Mouse (Mus musculus): Measurements from ENCODE around the gene Fam81b. TPM values are rescaled to one million over a fixed set of nuclear protein-coding genes. Genes with fewer than 3 reads are reported as not detected.
A peak's percentile ranks its signal among the peaks of the same experiment; 100 is the strongest.
"Not testable (repeated sequence)": the region's sequence is repeated elsewhere in the genome, so short reads cannot be mapped to it uniquely, and the experiment has no call there.

The Fam81b gene
- polyA plus RNA-seq (2015; fragmentation: Nextera tagmentation; extraction: Ambion mirVana): 0.36 and 0.44 TPM in 2 replicates

- no peaks in the 10 kb centered on the region for H3K27me3 ChIP-seq (replicated peaks; ENCODE audit: control insufficient read depth, insufficient read depth, low read length)
- no peaks in the 10 kb centered on the region for H3K9me3 ChIP-seq (ENCODE audit: control insufficient read depth, low read length)
- H3K36me3 ChIP-seq (ENCODE audit: control insufficient read depth, insufficient read depth): no peaks in the 10 kb centered on the region
- no peak within 1 kb of the TSS for H3K4me3 ChIP-seq (replicated peaks; ENCODE audit: low read length)
- H3K27ac ChIP-seq (ENCODE audit: low read length): 0 out of 2 replicates have a peak within 1 kb of the TSS, but pooled peaks have one; percentile 0
- no peaks in the 10 kb centered on the region for H3K4me1 ChIP-seq (replicated peaks; ENCODE audit: control insufficient read depth, insufficient read depth, low read length)
- no peak within 1 kb of the TSS for H3K4me2 ChIP-seq (ENCODE audit: low read length)
- no peak for ATAC-seq
- H3K9ac ChIP-seq (replicated peaks; ENCODE audit: low read depth, low read length): no peak within 1 kb of the TSS
- 37% methylated on average over 7 of the region's 7 CpGs for WGBS
Observed at GRCm38 (mm10) chr13:76304637-76305122, at the start of gene Fam81b. Fam81b (minus strand) TSS chr13:76305072.

GRCm38 (mm10) chr13:76345941-76346340, 41.1 kb upstream of the Fam81b start:
- not testable (repeated sequence) for H3K4me1 ChIP-seq (replicated peaks; ENCODE audit: control insufficient read depth, insufficient read depth, low read length); H3K4me2 ChIP-seq (ENCODE audit: low read length); H3K4me3 ChIP-seq (replicated peaks; ENCODE audit: low read length); H3K27ac ChIP-seq (ENCODE audit: low read length); H3K27me3 ChIP-seq (replicated peaks; ENCODE audit: control insufficient read depth, insufficient read depth, low read length); ATAC-seq; H3K36me3 ChIP-seq (ENCODE audit: control insufficient read depth, insufficient read depth); H3K9me3 ChIP-seq (ENCODE audit: control insufficient read depth, low read length); H3K9ac ChIP-seq (replicated peaks; ENCODE audit: low read depth, low read length)
- WGBS: 92% methylated on average over 19 of the region's 21 CpGs

- ATAC-seq: peak; percentile 88
- H3K4me1 ChIP-seq (replicated peaks; ENCODE audit: control insufficient read depth, insufficient read depth, low read length): no peaks in the 10 kb centered on the region
- WGBS: 35% methylated on average over 3 of the region's 3 CpGs
- no peak overlapping the region for H3K4me2 ChIP-seq (ENCODE audit: low read length)
- H3K9ac ChIP-seq (replicated peaks; ENCODE audit: low read depth, low read length): no peak overlapping the region
- H3K27me3 ChIP-seq (replicated peaks; ENCODE audit: control insufficient read depth, insufficient read depth, low read length): no peaks in the 10 kb centered on the region
- no peaks in the 10 kb centered on the region for H3K9me3 ChIP-seq (ENCODE audit: control insufficient read depth, low read length)
- no peak overlapping the region for H3K4me3 ChIP-seq (replicated peaks; ENCODE audit: low read length)
- no peaks in the 10 kb centered on the region for H3K36me3 ChIP-seq (ENCODE audit: control insufficient read depth, insufficient read depth)
- H3K27ac ChIP-seq (ENCODE audit: low read length): 0 out of 2 replicates have a peak overlapping the region, but pooled peaks have one; percentile 1
Observed at GRCm38 (mm10) chr13:76318635-76319034, 13.8 kb upstream of the Fam81b start.

- Histone ChIP-seq H3K4me3 (replicated peaks; ENCODE audit: low read length) (no peak overlapping the region), H3K4me2 (ENCODE audit: low read length) (no peak overlapping the region), H3K27me3 (replicated peaks; ENCODE audit: control insufficient read depth, insufficient read depth, low read length) (no peaks in the 10 kb centered on the region), H3K27ac (ENCODE audit: low read length) (no peak overlapping the region), H3K4me1 (replicated peaks; ENCODE audit: control insufficient read depth, insufficient read depth, low read length) (no peaks in the 10 kb centered on the region), H3K9me3 (ENCODE audit: control insufficient read depth, low read length) (no peaks in the 10 kb centered on the region), H3K36me3 (ENCODE audit: control insufficient read depth, insufficient read depth) (no peaks in the 10 kb centered on the region), H3K9ac (replicated peaks; ENCODE audit: low read depth, low read length) (no peak overlapping the region)
- WGBS: 86% methylated on average over 7 of the region's 7 CpGs
- no peak for ATAC-seq
Observed at GRCm38 (mm10) chr13:76311580-76311979, 6.7 kb upstream of the Fam81b start.

- H3K27ac ChIP-seq (ENCODE audit: low read length): no peak overlapping the region
- no peaks in the 10 kb centered on the region for H3K9me3 ChIP-seq (ENCODE audit: control insufficient read depth, low read length)
- peak; percentile 64 for ATAC-seq
- 36% methylated on average over 1 of the region's 1 CpGs for WGBS
- no peak overlapping the region for H3K9ac ChIP-seq (replicated peaks; ENCODE audit: low read depth, low read length)
- no peaks in the 10 kb centered on the region for H3K36me3 ChIP-seq (ENCODE audit: control insufficient read depth, insufficient read depth)
- no peak overlapping the region for H3K4me3 ChIP-seq (replicated peaks; ENCODE audit: low read length)
- no peak overlapping the region for H3K4me2 ChIP-seq (ENCODE audit: low read length)
- H3K4me1 ChIP-seq (replicated peaks; ENCODE audit: control insufficient read depth, insufficient read depth, low read length): no peaks in the 10 kb centered on the region
- no peaks in the 10 kb centered on the region for H3K27me3 ChIP-seq (replicated peaks; ENCODE audit: control insufficient read depth, insufficient read depth, low read length)
Observed at GRCm38 (mm10) chr13:76308811-76309210, 3.9 kb upstream of the Fam81b start.

GRCm38 (mm10) chr13:76305655-76306365, 938 bp upstream of the Fam81b start:
- Histone ChIP-seq H3K4me2 (ENCODE audit: low read length) (no peak overlapping the region), H3K27me3 (replicated peaks; ENCODE audit: control insufficient read depth, insufficient read depth, low read length) (no peaks in the 10 kb centered on the region), H3K9ac (replicated peaks; ENCODE audit: low read depth, low read length) (no peak overlapping the region), H3K36me3 (ENCODE audit: control insufficient read depth, insufficient read depth) (no peaks in the 10 kb centered on the region), H3K4me1 (replicated peaks; ENCODE audit: control insufficient read depth, insufficient read depth, low read length) (no peaks in the 10 kb centered on the region), H3K4me3 (replicated peaks; ENCODE audit: low read length) (no peak overlapping the region), H3K9me3 (ENCODE audit: control insufficient read depth, low read length) (no peaks in the 10 kb centered on the region), H3K27ac (ENCODE audit: low read length) (0 out of 2 replicates have a peak overlapping the region, but pooled peaks have one; percentile 0)
- WGBS: 51% methylated on average over 2 of the region's 2 CpGs
- ATAC-seq: peak; percentile 84

- no peak overlapping the region for H3K27ac ChIP-seq (ENCODE audit: low read length)
- H3K4me2 ChIP-seq (ENCODE audit: low read length): no peak overlapping the region
Observed at GRCm38 (mm10) chr13:76305241-76305640, 369 bp upstream of the Fam81b start.

GRCm38 (mm10) chr13:76304201-76304600, 671 bp downstream of the Fam81b start:
- no peak overlapping the region for H3K4me2 ChIP-seq (ENCODE audit: low read length)
- H3K9me3 ChIP-seq (ENCODE audit: control insufficient read depth, low read length): no peaks in the 10 kb centered on the region
- no peaks in the 10 kb centered on the region for H3K4me1 ChIP-seq (replicated peaks; ENCODE audit: control insufficient read depth, insufficient read depth, low read length)
- no peak overlapping the region for H3K27ac ChIP-seq (ENCODE audit: low read length)
- H3K36me3 ChIP-seq (ENCODE audit: control insufficient read depth, insufficient read depth): no peaks in the 10 kb centered on the region
- no peaks in the 10 kb centered on the region for H3K27me3 ChIP-seq (replicated peaks; ENCODE audit: control insufficient read depth, insufficient read depth, low read length)
- WGBS: 71% methylated on average over 1 of the region's 1 CpGs
- H3K9ac ChIP-seq (replicated peaks; ENCODE audit: low read depth, low read length): no peak overlapping the region
- no peak overlapping the region for H3K4me3 ChIP-seq (replicated peaks; ENCODE audit: low read length)
- no peak for ATAC-seq

More at GRCm38 (mm10) chr13:76305241-76305640, 369 bp upstream of the Fam81b start:
- Histone ChIP-seq H3K4me1 (replicated peaks; ENCODE audit: control insufficient read depth, insufficient read depth, low read length) (no peaks in the 10 kb centered on the region), H3K27me3 (replicated peaks; ENCODE audit: control insufficient read depth, insufficient read depth, low read length) (no peaks in the 10 kb centered on the region), H3K4me3 (replicated peaks; ENCODE audit: low read length) (no peak overlapping the region), H3K9ac (replicated peaks; ENCODE audit: low read depth, low read length) (no peak overlapping the region), H3K9me3 (ENCODE audit: control insufficient read depth, low read length) (no peaks in the 10 kb centered on the region), H3K36me3 (ENCODE audit: control insufficient read depth, insufficient read depth) (no peaks in the 10 kb centered on the region)
- WGBS: 98% methylated on average over 3 of the region's 3 CpGs
- no peak for ATAC-seq

- no peaks in the 10 kb centered on the region for H3K9me3 ChIP-seq (ENCODE audit: control insufficient read depth, low read length)
- no peak overlapping the region for H3K4me3 ChIP-seq (replicated peaks; ENCODE audit: low read length)
- no peak overlapping the region for H3K4me2 ChIP-seq (ENCODE audit: low read length)
- 88% methylated on average over 1 of the region's 1 CpGs for WGBS
- H3K27ac ChIP-seq (ENCODE audit: low read length): no peak overlapping the region
- H3K36me3 ChIP-seq (ENCODE audit: control insufficient read depth, insufficient read depth): no peaks in the 10 kb centered on the region
- no peaks in the 10 kb centered on the region for H3K27me3 ChIP-seq (replicated peaks; ENCODE audit: control insufficient read depth, insufficient read depth, low read length)
- no peak overlapping the region for H3K9ac ChIP-seq (replicated peaks; ENCODE audit: low read depth, low read length)
- H3K4me1 ChIP-seq (replicated peaks; ENCODE audit: control insufficient read depth, insufficient read depth, low read length): no peaks in the 10 kb centered on the region
- ATAC-seq: no peak
Observed at GRCm38 (mm10) chr13:76303160-76303559, 1.7 kb downstream of the Fam81b start.

All from forebrain, embryonic 16.5 days (tissue).